Mouse (Mus musculus) retina, embryonic 14.5 days (tissue): Measurements from ENCODE around the gene Wnt3a.
A peak's percentile ranks its signal among the peaks of the same experiment; 100 is the strongest.
"Not testable (repeated sequence)": the region's sequence is repeated elsewhere in the genome, so short reads cannot be mapped to it uniquely, and the experiment has no call there.

Source experiments
- DNase-seq: peaks from one replicate; pipeline ENCODE4 v3.0.0-alpha.2; 2015; ENCODE audit warnings: low spot score

Gene Wnt3a

GRCm38 (mm10) chr11:59307422-59308163 lies 17.0 kb upstream of the Wnt3a start:
- DNase-seq = peak; percentile 82

DNA sequence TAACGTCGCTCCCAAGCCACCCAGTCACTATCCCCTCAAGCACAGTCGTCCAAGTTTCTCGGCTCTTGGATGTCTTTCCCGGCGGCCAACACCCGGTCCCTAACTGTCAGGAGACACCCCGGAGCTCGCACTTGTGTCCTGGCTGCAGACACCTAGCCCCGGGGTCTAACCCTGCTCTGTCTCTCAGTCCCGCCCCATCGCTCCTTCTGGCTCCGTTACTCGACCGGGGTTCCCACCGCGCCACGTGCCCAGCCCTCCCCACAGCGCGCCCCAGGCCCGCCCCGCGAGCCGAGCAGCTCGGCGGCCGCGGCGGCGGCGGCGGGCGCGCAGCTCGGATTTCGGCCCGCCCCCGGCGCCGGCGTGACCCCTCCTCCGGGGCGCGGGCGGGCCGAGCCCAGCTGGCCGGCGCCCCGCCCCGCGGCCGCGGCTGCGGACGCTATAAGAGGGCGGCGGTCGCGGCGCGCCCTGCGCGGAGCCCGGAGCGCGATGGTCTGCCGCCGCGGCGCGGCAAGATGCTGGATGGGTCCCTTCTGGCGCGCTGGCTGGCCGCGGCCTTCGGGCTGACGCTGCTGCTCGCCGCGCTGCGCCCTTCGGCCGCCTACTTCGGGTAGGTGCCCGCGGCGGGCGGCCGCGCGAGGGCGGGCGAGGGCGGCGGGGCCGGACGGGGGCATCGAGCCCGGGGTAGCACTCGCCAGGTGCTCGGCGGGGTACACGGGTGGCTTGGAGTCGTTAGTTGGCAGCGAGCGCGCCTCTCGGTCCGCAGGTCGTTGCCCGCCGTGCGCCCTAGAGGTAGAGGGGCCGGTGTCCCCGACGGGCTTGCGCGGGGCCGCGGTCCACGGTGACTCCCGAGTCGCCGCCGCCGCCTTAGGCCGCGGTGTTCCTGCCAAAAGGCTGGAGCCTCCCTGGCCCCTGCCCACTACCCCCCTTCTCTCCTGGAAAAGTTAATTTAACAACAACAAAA lies 16.2 kb upstream of the Wnt3a start, which contains the start of gene Wnt9a:
Gene Wnt9a, plus strand, starts transcription at position 468 of the 961 bp plus-strand sequence.
- DNase-seq = peak; percentile 72

DNA sequence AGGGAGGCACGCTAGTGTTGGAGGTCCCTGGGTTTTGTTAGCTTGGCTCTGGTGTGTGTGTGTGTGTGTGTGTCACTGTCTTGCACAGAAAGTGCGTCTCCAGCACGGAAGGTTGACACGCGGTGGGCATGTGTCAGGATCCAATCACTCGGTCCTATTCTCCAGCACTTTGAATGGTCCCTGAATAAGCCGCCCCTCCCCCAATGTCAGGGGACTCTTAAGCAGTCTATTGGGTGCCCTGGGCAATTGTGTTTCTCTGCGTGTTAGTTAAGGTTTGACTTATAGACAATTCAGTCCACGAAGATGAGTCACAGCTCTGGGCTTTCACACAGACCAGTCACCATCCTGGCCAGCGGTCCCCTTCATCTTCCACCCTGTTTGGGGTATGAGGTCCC lies 15.3 kb upstream of the Wnt3a start:
- no peak for DNase-seq

DNA sequence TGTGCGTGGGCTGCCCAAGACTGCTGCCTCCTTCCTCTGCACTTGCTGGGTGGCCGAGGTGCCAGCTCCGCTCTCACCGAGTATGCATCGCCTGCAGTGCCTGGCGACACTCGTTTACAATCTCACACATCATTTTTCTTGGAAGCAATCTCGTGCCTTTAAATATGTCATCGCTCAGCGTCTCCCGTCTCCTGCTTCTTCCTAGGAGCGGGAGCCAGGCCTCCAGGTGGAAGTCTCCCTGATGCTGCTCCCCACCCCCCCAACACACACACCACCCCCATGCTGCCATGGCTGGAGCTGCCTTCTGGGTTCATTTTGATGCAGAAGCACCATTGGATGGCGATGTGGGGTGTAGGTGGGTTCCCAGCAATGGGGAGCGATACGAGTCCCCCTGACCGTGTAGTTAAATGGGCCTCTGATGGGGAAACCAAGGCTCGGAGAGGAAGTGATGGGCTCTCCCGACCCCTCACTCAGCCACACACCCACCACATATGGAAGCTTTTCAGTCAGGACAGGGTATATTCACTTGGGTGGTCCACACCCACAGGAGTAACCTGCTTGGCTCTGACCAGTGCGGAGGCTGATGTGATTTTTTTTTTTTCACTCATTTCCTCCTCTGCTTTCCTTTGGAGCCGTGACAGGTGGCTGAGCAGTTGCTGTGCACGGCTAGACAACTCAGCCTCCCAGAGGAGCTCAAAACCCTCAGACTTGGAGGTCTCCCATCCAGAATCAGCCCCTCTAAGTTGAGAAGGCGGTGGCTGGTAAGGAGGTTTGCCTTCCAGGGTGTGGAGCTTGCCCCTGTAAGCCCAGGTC lies 14.7 kb upstream of the Wnt3a start:
- DNase-seq = no peak

GRCm38 (mm10) chr11:59302700-59303569 lies 12.4 kb upstream of the Wnt3a start:
- DNase-seq = peak; percentile 90

GRCm38 (mm10) chr11:59301053-59301452 lies 10.5 kb upstream of the Wnt3a start:
- not testable (repeated sequence) for DNase-seq

GRCm38 (mm10) chr11:59300185-59300584 lies 9.6 kb upstream of the Wnt3a start:
- peak; percentile 61 for DNase-seq

- peak; percentile 75 for DNase-seq
Observed at GRCm38 (mm10) chr11:59297941-59298340, 7.4 kb upstream of the Wnt3a start.

- peak; percentile 73 for DNase-seq
Observed at GRCm38 (mm10) chr11:59293616-59294015, 3.1 kb upstream of the Wnt3a start.

- no peak for DNase-seq
Observed at GRCm38 (mm10) chr11:59289706-59290105, 846 bp downstream of the Wnt3a start.

- no peak for DNase-seq
Observed at GRCm38 (mm10) chr11:59284146-59284545, 6.4 kb downstream of the Wnt3a start.

GRCm38 (mm10) chr11:59282933-59283332 lies 7.6 kb downstream of the Wnt3a start:
- no peak for DNase-seq

GRCm38 (mm10) chr11:59282111-59282510 lies 8.4 kb downstream of the Wnt3a start:
- DNase-seq = no peak

DNA sequence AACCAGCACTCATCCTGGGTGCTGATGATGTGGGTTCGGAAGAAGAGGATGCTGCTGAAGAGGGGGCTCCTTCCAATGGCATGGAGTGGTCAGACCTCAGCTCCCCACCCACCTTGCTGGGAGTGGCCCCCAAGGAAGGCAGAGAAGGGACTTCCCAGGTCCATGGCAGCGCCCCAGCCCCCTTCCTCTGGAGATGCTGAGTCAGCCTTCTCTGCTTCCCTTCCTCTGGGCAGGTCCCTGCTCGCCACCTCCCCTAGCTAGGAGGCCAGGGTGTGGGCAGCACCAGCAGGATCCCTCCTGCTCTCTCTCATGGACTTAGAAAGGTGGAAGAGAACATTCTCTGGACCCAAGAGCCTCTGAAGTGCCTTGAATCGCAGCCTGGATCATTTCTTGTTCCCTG lies 12.5 kb downstream of the Wnt3a start:
- DNase-seq = no peak

DNA sequence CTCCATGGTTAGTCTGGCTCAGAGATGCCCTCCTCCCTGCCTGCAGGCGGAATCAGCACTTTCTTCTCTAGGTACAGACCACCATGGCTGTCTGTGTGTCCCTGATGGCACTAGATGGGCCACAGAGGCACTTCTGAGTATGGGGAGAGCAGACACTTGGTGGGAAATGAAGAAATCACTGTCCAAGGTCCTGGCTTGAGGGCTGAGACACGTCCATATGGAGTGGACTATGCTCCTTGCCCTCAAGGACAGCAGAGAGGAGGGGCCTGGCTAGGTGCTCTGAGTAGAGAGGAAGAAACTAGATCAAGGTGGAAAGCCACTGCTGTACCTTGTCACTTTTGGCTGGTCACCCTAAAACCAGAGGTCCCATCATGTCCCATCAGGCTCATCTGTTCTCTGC lies 13.7 kb downstream of the Wnt3a start:
- no peak for DNase-seq

- DNase-seq = no peak
Observed at GRCm38 (mm10) chr11:59274184-59274583, 16.4 kb downstream of the Wnt3a start.

GRCm38 (mm10) chr11:59266727-59267126 lies 23.8 kb downstream of the Wnt3a start:
- no peak for DNase-seq

DNA sequence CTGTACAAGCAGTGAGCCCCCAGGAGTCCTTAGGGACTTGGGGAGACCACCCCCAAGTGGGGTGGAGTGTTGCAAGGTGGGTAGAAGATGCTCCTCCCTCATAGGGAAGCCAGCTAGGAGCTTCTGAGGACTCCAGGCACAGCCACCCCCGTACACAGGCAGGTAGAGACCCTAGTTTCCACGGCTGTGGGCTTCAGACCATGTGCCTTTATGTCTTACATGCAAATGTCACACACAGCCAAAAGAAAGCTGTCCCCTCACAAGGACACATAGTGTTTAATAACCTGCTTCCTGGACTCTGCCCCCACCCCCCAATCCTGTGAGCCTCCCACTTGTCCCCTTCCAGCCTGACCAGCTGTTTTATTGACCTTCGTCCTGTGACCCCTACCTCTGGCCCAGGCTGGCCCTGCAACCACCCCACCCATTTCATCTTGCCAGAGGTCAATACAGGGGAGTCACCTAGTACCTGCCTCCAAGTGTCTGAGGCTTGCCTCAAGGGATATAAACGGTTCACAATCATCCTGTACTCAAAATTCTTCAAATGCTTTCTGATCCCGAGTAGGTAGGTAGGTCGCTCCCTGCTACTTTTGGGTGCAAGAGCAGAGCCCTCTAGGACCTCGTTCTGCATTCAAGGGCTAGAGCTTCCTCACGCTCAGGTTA lies 25.3 kb downstream of the Wnt3a start:
- DNase-seq = no peak

DNA sequence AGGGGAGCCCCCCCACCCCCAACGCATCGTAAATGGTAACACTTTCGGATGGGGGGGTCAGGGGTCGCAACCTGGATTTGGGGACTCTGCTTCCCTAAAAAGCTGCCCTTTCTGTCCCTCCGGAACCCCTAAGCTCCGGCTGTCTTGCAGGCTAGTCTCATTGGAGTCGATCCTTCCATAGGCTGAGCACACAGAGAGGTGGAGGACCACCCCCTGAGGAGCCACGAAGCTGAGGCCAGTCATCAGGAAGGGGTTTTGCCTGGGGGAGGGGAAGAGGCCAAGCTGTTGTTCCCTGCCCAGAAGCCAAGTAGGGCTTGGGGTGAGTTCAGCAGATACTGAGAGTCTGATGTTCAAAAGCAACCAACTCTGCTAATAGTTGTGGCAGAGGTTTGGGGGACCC lies 26.0 kb downstream of the Wnt3a start:
- peak; percentile 39 for DNase-seq

DNA sequence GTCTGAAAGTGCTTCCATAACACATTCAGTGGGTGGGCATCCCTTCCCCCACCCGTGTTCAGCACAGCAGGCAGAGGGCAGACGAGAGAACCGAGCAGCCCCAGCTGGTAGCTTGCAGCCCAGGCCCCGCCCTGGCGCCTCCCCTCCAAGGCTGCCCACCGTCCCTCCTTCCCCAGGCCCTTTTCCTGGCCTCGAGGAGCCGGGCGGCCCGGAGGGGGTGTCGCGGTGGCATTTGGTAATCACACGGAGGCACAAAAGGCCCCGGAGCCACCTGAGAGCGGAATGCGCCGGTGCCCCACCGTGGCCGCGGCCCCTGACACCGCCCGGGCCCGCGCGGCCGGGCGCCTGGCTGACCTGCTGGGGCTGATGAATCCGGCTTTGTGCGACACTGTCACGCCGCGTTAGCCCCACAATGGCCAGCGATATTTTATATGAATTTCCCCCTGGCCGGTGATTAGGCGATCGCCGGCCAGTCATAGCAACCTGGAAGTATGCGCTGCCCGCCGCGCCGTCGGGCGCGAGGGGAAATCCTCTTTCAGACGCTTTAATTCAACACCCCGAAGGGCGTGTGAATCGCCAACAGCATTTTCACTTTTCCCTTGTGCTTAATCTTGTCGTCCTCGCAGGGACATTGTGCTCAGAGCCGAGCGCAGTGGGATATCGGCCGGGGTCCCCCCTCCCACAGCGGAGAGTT lies 26.5 kb downstream of the Wnt3a start:
- peak; percentile 73 for DNase-seq
